Mouse (Mus musculus) heart, embryonic 15.5 days (tissue): ENCODE measurements at regions not wholly inside any gene's neighbourhood (a gene's known extent, or its start where the extent isn't known, plus 50 kb on each side); places are given as distances from the start of the nearest gene placed in this dataset.

Experiments used
- ATAC-seq: fragments of 200-750 bp; cut with Nextera tagmentation; replicated peaks from 2 replicates; pipeline ENCODE4 v1.8.0; 2017; ENCODE audit warnings: low read depth, moderate TSS enrichment; ENCODE audit not compliant: insufficient number of reproducible peaks, insufficient read depth, low FRiP score
- H3K27ac ChIP-seq: fragments of 300-500 bp; sonication (generic); 2 replicates; pipeline ENCODE4 v1.5.1; 2015; ENCODE audit warnings: mild to moderate bottlenecking, inconsistent platforms
- H3K27me3 ChIP-seq: fragments of 300-500 bp; sonication (generic); 2 replicates; pipeline ENCODE4 v1.6.1; 2015; ENCODE audit warnings: inconsistent platforms
- H3K36me3 ChIP-seq: fragments of 300-500 bp; sonication (generic); 2 replicates; pipeline ENCODE4 v1.6.1; 2015; ENCODE audit warnings: mild to moderate bottlenecking, inconsistent platforms
- H3K4me1 ChIP-seq: fragments of 300-500 bp; sonication (generic); replicated peaks from 2 replicates; pipeline ENCODE4 v1.6.1; 2015; ENCODE audit warnings: inconsistent platforms
- H3K4me2 ChIP-seq: fragments of 300-500 bp; sonication (generic); 2 replicates; pipeline ENCODE4 v1.6.1; 2015; ENCODE audit warnings: inconsistent platforms, mild to moderate bottlenecking, moderate library complexity
- H3K4me3 ChIP-seq: fragments of 300-500 bp; sonication (generic); 2 replicates; pipeline ENCODE4 v1.5.1; 2015; ENCODE audit warnings: mild to moderate bottlenecking, inconsistent platforms
- H3K9ac ChIP-seq: fragments of 300-500 bp; sonication (generic); 2 replicates; pipeline ENCODE4 v1.6.1; 2015; ENCODE audit warnings: mild to moderate bottlenecking, inconsistent platforms
- H3K9me3 ChIP-seq: fragments of 300-500 bp; sonication (generic); replicated peaks from 2 replicates; pipeline ENCODE4 v1.6.1; 2016; ENCODE audit warnings: inconsistent platforms
- WGBS: fragments of 180-500 bp; shearing (Covaris S2); methylation state at CpG from one replicate; pipeline ENCODE4 v1.1.7; 2015; ENCODE audit warnings: mixed read lengths; 5-methylcytosine and 5-hydroxymethylcytosine counted together

DNA sequence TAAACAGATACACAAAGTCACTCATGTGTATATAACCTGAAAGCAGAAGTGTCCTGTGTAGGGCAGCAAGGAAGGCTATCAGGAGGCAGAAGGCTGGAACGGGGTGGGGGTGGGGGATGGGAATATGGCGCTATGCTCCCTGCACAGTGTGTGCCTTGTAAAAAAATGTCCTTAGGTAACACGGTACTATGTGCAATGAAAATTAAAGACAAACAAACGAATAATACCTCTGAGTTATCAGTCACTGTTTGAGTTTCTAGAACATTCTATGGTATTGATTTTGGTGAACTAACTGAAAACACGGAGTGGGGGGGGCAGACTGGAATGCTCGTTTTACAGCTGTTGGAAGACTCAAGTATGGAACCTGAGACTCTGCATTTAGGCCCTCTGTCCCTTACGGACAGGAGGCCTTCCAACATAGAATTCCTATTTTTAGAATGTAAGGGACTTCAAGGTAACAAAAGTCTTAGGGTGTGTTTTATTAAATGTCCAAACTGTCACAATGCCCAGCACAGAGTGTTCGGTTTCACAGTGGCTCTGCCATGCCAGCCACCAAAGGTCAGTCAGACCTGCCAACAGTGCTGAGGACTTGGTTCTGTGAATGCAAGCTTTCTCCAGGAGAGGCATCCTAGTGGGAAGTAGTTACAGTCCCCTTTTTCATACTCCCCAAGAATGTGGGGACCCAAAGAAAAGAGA is 240.6 kb downstream of the Ano6 start:
- 0 out of 2 replicates have a peak, but pooled peaks cover 3% of the 10 kb centered on the region for H3K4me1 ChIP-seq
- ATAC-seq = no peak
- 73% methylated on average over 8 of the region's 8 CpGs for WGBS

DNA sequence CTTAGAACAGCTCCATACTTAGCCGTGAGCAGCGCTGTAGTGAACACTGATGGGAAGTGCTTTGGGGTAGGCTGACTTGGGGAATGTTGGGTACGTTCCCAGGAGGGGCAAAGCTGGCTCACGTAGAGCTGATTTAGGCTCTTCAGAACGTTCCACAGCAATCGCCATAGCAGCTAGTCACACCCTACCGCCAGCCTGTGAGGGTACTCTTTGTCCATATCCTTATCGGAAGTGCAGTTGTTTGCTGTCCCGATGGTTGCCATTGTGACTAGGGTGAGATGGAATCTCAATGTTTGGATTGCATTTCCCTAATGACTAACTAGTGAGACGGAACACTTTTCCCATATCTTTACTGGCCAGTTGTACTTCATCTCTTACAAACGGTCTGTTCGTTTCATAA is 244.6 kb downstream of the Ano6 start:
- Histone ChIP-seq H3K9me3 (no peaks in the 10 kb centered on the region), H3K4me2 (no peak overlapping the region), H3K27ac (no peak overlapping the region), H3K4me3 (no peak overlapping the region), H3K9ac (no peak overlapping the region), H3K4me1 (0 out of 2 replicates have a peak, but pooled peaks cover 3% of the 10 kb centered on the region), H3K27me3 (no peaks in the 10 kb centered on the region), H3K36me3 (no peaks in the 10 kb centered on the region)
- WGBS = 50% methylated on average over 12 of the region's 12 CpGs
- no peak for ATAC-seq

More for the DNA sequence above, 240.6 kb downstream of the Ano6 start:
- H3K27ac ChIP-seq = no peak overlapping the region
- no peaks in the 10 kb centered on the region for H3K27me3 ChIP-seq
- H3K4me3 ChIP-seq = no peak overlapping the region
- no peaks in the 10 kb centered on the region for H3K9me3 ChIP-seq
- H3K36me3 ChIP-seq = no peaks in the 10 kb centered on the region
- no peak overlapping the region for H3K9ac ChIP-seq
- H3K4me2 ChIP-seq = no peak overlapping the region

DNA sequence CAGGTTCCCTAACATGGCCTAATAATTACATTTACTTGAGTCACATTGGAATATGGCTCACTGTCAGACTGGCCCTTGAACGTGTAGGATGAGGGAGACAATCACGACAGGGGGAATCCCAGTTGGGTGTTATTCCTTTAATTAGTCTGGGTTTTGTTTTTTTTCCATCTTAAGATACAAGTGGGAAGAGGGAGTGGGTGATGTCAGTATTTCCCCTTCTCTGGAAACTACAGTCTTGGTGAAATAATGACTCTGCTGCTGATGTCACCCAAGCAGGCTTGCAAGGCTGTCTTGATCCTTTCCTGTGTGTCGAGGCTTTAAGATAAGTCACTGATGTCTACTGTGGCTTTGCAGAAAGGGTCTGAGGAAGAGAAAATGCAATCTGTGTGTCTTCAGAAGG is 241.8 kb upstream of the Arid2 start:
- Histone ChIP-seq H3K27me3 (no peaks in the 10 kb centered on the region), H3K4me2 (no peak overlapping the region), H3K4me1 (no peaks in the 10 kb centered on the region), H3K36me3 (no peaks in the 10 kb centered on the region), H3K27ac (no peak overlapping the region), H3K4me3 (no peak overlapping the region), H3K9me3 (no peaks in the 10 kb centered on the region), H3K9ac (no peak overlapping the region)
- no peak for ATAC-seq
- WGBS = 43% methylated on average over 3 of the region's 3 CpGs

- no peak overlapping the region for H3K9ac ChIP-seq
- 81% methylated on average over 5 of the region's 5 CpGs for WGBS
- H3K4me1 ChIP-seq = no peaks in the 10 kb centered on the region
- no peak overlapping the region for H3K4me2 ChIP-seq
- no peak overlapping the region for H3K27ac ChIP-seq
- H3K9me3 ChIP-seq = no peaks in the 10 kb centered on the region
- no peaks in the 10 kb centered on the region for H3K36me3 ChIP-seq
- no peaks in the 10 kb centered on the region for H3K27me3 ChIP-seq
- no peak overlapping the region for H3K4me3 ChIP-seq
- no peak for ATAC-seq
Measured at GRCm38 (mm10) chr15:96046651-96047050, 240.7 kb upstream of the Arid2 start.

GRCm38 (mm10) chr15:96050416-96050815 is 236.9 kb upstream of the Arid2 start:
- 63% methylated on average over 4 of the region's 4 CpGs for WGBS
- no peaks in the 10 kb centered on the region for H3K36me3 ChIP-seq
- no peaks in the 10 kb centered on the region for H3K4me1 ChIP-seq
- no peaks in the 10 kb centered on the region for H3K9me3 ChIP-seq
- no peak overlapping the region for H3K9ac ChIP-seq
- no peak overlapping the region for H3K4me3 ChIP-seq
- ATAC-seq = no peak
- no peak overlapping the region for H3K27ac ChIP-seq
- H3K4me2 ChIP-seq = no peak overlapping the region
- H3K27me3 ChIP-seq = no peaks in the 10 kb centered on the region

DNA sequence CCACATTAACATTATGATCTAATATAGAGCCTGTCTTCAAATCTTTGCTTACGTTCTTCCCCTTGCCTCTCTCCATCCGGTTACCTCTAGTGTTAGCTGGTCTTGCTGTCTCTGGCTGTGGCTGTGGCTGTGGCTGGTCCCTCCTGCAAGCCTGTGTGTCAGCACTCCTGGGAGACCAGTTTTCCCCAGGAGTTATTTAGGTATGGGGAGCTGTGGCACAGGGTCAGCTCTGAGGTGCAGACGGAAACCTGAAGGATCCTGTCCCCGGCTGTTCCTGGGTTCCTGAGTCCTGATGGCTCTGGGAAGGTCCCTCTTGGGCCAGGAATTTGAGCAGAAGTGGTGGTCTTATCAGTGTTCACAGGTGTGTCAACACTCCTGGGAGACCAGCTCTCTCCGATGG is 234.7 kb upstream of the Arid2 start:
- Histone ChIP-seq H3K27ac (no peak overlapping the region), H3K9me3 (no peaks in the 10 kb centered on the region), H3K4me3 (no peak overlapping the region), H3K27me3 (no peaks in the 10 kb centered on the region), H3K9ac (no peak overlapping the region), H3K36me3 (no peaks in the 10 kb centered on the region), H3K4me1 (no peaks in the 10 kb centered on the region), H3K4me2 (no peak overlapping the region)
- WGBS = 61% methylated on average over 5 of the region's 5 CpGs
- ATAC-seq = no peak

DNA sequence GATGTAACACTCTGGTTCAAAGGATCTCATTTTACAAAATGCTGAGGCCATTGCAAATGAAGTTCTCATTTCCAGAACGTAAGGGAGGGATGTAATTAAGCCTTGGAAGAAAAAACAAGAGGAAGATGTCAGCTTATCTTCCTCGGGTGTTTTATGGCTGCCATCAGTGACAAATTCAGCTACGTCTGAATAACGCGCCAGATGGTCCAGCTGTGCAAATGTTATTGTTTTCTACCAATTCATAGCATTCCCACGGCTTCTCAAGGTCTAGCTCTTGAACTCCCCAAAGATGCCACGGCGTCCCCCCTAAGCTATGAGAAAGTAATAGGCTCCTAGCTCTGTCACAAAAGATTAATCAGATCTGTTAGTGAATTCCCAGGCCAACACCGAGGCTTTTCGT is 232.0 kb upstream of the Arid2 start:
- Histone ChIP-seq H3K4me1 (peaks cover 5% of the 10 kb centered on the region), H3K36me3 (no peaks in the 10 kb centered on the region), H3K27me3 (no peaks in the 10 kb centered on the region), H3K4me2 (no peak overlapping the region), H3K4me3 (no peak overlapping the region), H3K9ac (no peak overlapping the region), H3K9me3 (no peaks in the 10 kb centered on the region), H3K27ac (no peak overlapping the region)
- WGBS = 63% methylated on average over 10 of the region's 10 CpGs
- ATAC-seq = no peak

DNA sequence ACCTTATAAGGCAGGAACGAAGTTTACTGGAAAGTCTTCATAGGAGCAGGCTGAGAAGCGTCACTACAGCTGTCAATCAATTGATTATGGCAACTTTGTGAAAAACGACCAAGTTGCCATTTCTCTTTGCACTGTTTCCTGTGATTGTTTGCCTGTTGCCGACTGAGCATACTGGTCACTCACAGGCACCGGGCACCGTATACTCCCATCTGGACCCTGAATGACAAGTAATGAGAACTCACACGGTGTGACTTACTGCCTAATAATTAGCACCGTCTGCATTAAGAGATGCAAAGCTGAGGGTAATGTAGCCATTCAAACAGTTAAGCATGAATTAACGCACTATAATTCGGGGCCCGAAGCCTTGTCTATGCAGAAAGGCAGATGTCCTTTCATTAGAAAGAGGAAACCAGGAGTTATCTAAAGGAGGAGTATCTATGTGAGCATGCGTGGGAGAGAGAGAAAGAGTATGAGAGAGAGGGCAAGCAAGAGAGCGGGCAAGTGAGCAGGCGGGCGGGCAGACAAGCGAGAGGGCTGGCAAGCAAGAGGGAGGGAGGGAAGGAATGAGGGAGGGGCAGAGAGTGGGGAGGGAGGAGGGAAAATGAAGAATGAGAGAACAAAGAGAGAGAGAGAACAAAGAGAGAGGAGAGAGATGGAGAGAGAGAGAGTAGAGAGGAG is 231.4 kb upstream of the Arid2 start:
- 62% methylated on average over 16 of the region's 16 CpGs for WGBS
- no peak for ATAC-seq

DNA sequence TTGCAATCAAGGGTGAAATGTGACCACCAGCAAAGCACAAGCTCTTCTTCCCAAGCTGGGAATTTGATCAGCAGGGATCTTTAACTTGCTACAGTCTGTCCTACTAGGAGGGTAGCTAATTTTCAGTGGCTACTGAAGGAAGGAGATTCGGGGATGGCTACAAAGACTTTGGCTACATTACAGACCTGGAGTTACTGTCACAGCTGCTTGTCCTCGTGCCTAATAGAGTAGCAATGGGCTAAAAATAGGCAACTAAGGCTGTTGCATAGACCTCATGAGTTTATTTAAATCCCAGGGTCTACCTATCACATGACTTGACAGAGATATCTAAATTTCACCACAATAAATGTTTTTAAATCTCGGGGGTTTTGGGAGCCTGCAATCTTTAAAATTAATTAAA is 227.7 kb upstream of the Arid2 start:
- no peak overlapping the region; the same call in 1 of the 2 replicates for H3K4me2 ChIP-seq

More for the DNA sequence above, 231.4 kb upstream of the Arid2 start:
- H3K4me1 ChIP-seq = peaks cover 5% of the 10 kb centered on the region
- H3K36me3 ChIP-seq = no peaks in the 10 kb centered on the region
- H3K27me3 ChIP-seq = no peaks in the 10 kb centered on the region
- H3K9me3 ChIP-seq = no peaks in the 10 kb centered on the region
- no peak overlapping the region for H3K27ac ChIP-seq
- H3K4me2 ChIP-seq = no peak overlapping the region
- no peak overlapping the region for H3K4me3 ChIP-seq
- no peak overlapping the region for H3K9ac ChIP-seq

DNA sequence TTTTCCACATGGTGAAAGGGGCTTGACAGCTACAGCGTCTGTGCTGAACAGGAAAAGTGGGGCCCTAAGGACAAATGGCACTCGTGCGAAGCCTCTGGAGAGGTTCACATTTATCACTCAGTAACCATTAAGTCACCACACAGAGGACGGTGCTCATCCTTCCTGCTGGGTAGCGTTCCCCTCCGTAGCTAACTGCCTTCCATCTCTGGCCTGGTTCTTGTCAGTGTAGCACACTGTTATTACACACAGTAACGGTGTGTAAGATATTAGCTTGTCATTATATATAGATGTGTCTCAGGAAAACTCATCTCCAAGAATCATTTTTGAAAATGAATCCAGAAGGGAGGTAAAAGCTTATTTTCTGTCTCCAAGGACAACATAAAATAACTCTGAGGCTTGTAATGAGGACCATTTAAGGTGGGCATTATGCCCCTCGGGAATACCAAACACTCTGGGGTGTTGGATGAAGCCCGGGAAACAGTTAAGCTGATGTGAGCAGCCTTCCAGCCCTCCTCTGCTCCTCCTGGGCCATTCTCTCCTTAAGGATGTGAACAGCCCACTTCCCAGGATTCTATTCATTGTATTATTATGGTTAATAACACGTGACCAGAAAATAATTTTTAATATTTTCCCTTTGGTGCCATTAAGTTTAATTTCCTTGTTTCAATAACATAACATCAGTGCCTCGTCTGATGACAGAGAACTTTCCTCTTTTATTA is 222.7 kb upstream of the Arid2 start:
- Histone ChIP-seq H3K27me3 (no peaks in the 10 kb centered on the region), H3K27ac (no peak overlapping the region), H3K4me3 (no peak overlapping the region), H3K4me1 (peaks cover under 1% of the 10 kb centered on the region; the same call in 1 of the 2 replicates), H3K9ac (no peak overlapping the region), H3K9me3 (no peaks in the 10 kb centered on the region), H3K36me3 (no peaks in the 10 kb centered on the region), H3K4me2 (no peak overlapping the region)
- WGBS = 63% methylated on average over 11 of the region's 11 CpGs
- ATAC-seq = no peak

More for the DNA sequence above, 227.7 kb upstream of the Arid2 start:
- H3K4me3 ChIP-seq = no peak overlapping the region
- ATAC-seq = peak; percentile 78
- 21% methylated on average over 3 of the region's 3 CpGs for WGBS
- peak overlapping the region; percentile 70 for H3K27ac ChIP-seq
- no peak overlapping the region for H3K9ac ChIP-seq
- no peaks in the 10 kb centered on the region for H3K27me3 ChIP-seq
- no peaks in the 10 kb centered on the region for H3K9me3 ChIP-seq
- no peaks in the 10 kb centered on the region for H3K36me3 ChIP-seq
- H3K4me1 ChIP-seq = peaks cover 5% of the 10 kb centered on the region

- H3K9me3 ChIP-seq = no peaks in the 10 kb centered on the region
- no peak overlapping the region for H3K4me2 ChIP-seq
- no peak overlapping the region for H3K9ac ChIP-seq
- H3K27me3 ChIP-seq = no peaks in the 10 kb centered on the region
- no peaks in the 10 kb centered on the region for H3K36me3 ChIP-seq
- peaks cover 17% of the 10 kb centered on the region for H3K4me1 ChIP-seq
- H3K4me3 ChIP-seq = no peak overlapping the region
- ATAC-seq = no peak
- H3K27ac ChIP-seq = no peak overlapping the region
- WGBS = 81% methylated on average over 9 of the region's 9 CpGs
Measured at GRCm38 (mm10) chr15:96075615-96076014, 211.7 kb upstream of the Arid2 start.
